Mouse (Mus musculus) E14TG2a.4 (cell line): Measurements from ENCODE around the gene Olfr279.

ENCODE experiments used
- CTCF ChIP-seq: conservative IDR thresholded peaks from 2 replicates; pipeline ENCODE4 v1.5.1; 2014; ENCODE audit warnings: low read length
- NANOG ChIP-seq: IDR thresholded peaks from 2 replicates; pipeline ENCODE4 v1.6.1; 2014; ENCODE audit warnings: borderline replicate concordance, low read length, mixed read lengths

GRCm38 (mm10) chr15:98543341-98543740 is 51.1 kb downstream of the Olfr279 start:
- TF ChIP-seq CTCF (no peak), NANOG (no peak)
